Comparison of ENCODE assay signal across 8 mouse cellular contexts in the genomic region with DNA sequence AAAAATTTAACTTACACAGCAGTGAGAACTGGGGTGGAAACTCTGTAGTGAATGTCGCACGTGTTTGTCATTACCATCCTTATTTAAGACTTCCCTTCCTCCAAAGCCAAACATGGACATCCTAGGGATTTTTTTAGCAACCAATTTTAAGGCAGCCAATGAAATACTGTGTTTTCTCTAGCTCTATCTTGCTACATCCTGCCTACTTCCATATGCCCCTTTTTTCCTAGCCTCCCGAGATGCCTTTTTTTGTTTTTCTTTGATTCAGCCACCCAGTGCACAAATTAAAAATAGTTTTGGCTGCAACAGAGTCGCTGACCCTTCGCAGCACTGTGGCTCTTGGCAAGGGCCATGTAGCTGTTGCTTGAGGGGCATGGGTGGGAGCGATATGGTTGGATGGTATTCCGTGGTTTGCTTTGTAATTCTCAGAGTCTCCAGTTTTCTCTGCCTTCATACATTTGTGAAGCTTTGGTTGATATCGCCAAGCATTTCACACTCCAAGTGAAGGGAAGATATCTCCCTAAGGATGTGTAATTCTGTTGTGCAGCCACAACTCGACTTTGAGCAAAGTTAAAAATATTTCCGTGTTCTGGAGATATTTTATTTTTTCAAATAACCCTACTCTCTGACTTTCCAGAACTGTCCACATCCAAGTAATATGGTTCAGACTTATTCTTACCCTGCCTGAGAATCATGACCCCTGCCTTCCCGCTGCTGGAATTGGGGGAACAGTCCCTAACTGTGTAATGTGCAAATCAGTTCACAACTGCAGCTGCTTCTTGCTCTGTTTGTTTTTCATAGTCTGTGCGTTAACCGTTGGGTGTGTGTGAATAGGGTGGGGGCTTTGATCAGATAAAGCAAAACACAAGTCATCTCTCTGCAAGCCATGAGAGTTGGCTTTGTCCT.
DNase-seq lines count a peak whose midpoint lies in the region; ATAC-seq and TF ChIP-seq lines count a peak whose summit lies in the region.

No protein-coding gene starts in this region.

- peak; percentile 49; the same call in 1 of the 2 replicates for ATAC-seq in hindbrain, embryonic 13.5 days (ENCODE audit: low FRiP score)

- H3K27ac ChIP-seq in cerebellum, adult 2 months (ENCODE audit: insufficient read depth, low read length), result no peak overlapping the region
- H3K27ac ChIP-seq in hindbrain, embryonic 13.5 days, result no peak overlapping the region

- H3K27me3 ChIP-seq in cerebellum, adult 2 months (ENCODE audit: control insufficient read depth, insufficient read depth, low read length), result no peaks in the 10 kb centered on the region
- H3K27me3 ChIP-seq in hindbrain, embryonic 13.5 days, result no peaks in the 10 kb centered on the region

- 0 out of 2 replicates have a peak, but pooled peaks cover 2% of the 10 kb centered on the region for H3K4me1 ChIP-seq in cerebellum, adult 2 months (ENCODE audit: control insufficient read depth, insufficient read depth, low read length)
- peaks cover 12% of the 10 kb centered on the region; the same call in 1 of the 2 replicates for H3K4me1 ChIP-seq in hindbrain, embryonic 13.5 days (replicated peaks)

- WGBS in cerebellum, adult 2 months, result 52% methylated on average over 13 of the region's 13 CpGs
- WGBS in hindbrain, embryonic 13.5 days, result 70% methylated on average over 13 of the region's 13 CpGs

- H3K4me2 ChIP-seq in hindbrain, embryonic 13.5 days, result no peak overlapping the region

- peak; percentile 6 to 14 for DNase-seq in cerebellum, adult 2 months
- DNase-seq in cerebellum, adult 9-10 months, result no peak
- DNase-seq in lung, postnatal 10 days, result peak; percentile 9
- no peak for DNase-seq in lung, adult 18-20 months
- peak; percentile 23 to 38 for DNase-seq in right cerebral cortex, adult 2 months (ENCODE audit: low spot score in 2 of 2)
- no peak for DNase-seq in thymus, postnatal 0 days (ENCODE audit: low spot score)
- no peak for DNase-seq in spleen, postnatal 4 days (ENCODE audit: low spot score in 2 of 2)

- H3K9me3 ChIP-seq in hindbrain, embryonic 13.5 days, result no peaks in the 10 kb centered on the region

- H3K36me3 ChIP-seq in hindbrain, embryonic 13.5 days, result no peaks in the 10 kb centered on the region

- no peak overlapping the region for H3K9ac ChIP-seq in hindbrain, embryonic 13.5 days

- TF ChIP-seq CTCF in cerebellum, adult 2 months (IDR thresholded peaks at IDR 0.05; ENCODE audit: borderline replicate concordance, insufficient read depth, low read depth, low read length), result no peak

- H3K4me3 ChIP-seq in cerebellum, adult 2 months (replicated peaks; ENCODE audit: insufficient read depth, low read depth, low read length), result no peak overlapping the region
- no peak overlapping the region for H3K4me3 ChIP-seq in hindbrain, embryonic 13.5 days

- TF ChIP-seq POLR2A in cerebellum, adult 2 months (IDR thresholded peaks at IDR 0.05; ENCODE audit: borderline replicate concordance, insufficient read depth, low read length), result no peak

Comparison
In these comparisons a context has a peak if more than half of its experiments do, and no peak if none do; other contexts are left out.
1. DNase-seq: peak in cerebellum, adult 2 months (2 of 2), lung, postnatal 10 days (single experiment) and right cerebral cortex, adult 2 months (2 of 2); none in cerebellum, adult 9-10 months (single experiment), lung, adult 18-20 months (0 of 2), thymus, postnatal 0 days (single experiment) and spleen, postnatal 4 days (0 of 2).